Mouse (Mus musculus) lung, postnatal 0 days (tissue): ENCODE results near the gene Med4.

Experiments
- CTCF ChIP-seq: IDR thresholded peaks from 2 replicates; pipeline ENCODE4 v1.5.1; 2016; ENCODE audit warnings: antibody characterized with exemption, mild to moderate bottlenecking
- EP300 ChIP-seq: IDR thresholded peaks from 2 replicates; pipeline ENCODE4 v1.6.1; 2016; ENCODE audit warnings: antibody characterized with exemption, mild to moderate bottlenecking, control low read depth

DNA sequence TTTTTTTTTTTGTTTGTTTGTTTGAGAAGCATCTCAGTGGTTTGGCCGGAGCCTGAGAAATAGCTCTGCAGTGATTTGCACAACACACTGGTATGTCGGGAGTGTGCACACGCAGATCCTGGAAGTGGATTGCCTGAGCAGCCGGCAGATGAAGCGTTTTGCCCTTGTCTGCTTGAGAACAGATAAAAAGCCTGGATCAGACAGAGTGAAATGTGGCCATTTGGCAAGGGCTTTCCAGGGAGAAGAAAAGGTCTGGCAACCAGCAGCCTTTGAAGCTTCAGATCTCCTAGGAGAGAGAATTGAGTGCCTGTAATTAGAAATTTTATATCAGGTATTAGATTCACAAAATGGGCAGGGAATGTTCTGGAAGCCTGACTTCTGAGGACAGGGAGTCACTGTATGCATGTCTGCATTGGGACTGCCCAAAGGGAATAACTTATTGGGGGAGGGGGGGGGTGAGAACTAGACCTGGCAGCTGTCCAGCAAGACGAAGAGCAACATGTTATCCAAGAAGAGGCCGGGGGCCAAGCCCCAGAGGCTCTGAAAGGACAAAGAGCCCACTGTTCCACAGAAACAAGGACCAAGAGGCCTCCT is 7.1 kb upstream of the Med4 start:
- TF ChIP-seq CTCF (no peak), EP300 (no peak)
